8 mouse cellular contexts compared by ENCODE assay signal in the genomic region with DNA sequence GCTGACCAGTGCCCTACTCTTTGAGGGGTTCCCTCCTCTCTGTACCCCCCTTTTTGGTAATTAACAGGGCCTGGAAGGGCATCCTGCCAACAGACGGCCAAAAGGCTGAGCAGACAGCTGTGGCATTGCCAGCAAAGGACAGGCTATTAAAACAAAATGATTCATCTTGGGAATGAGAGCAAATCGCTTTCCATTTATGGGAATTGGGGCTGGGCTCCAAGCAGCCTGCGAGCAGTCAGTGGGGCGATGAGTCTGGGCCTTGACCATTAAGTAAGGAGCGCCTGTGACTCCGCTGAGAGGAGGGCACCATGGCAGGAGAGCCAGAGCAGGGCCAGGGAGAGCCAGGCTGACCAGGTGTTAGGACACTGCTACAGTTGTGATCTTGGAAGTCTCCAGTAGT. TPM values are rescaled to one million over a fixed set of nuclear protein-coding genes. Genes with fewer than 3 reads are reported as not detected.
DNase-seq lines count a peak whose midpoint lies in the region; ATAC-seq and TF ChIP-seq lines count a peak whose summit lies in the region.
"Had no signal": no experiment of that assay in that cellular context is flagged by ENCODE, and none has a peak within 500 bp of the region (broad histone marks: within the 10 kb centered on the region; RNA-seq: fewer than 3 reads in every experiment).

No protein-coding gene starts in this region.

- H3K9ac ChIP-seq in lung, embryonic 14.5 days: no peak overlapping the region

- H3K36me3 ChIP-seq in lung, embryonic 14.5 days (ENCODE audit: insufficient read depth): no peaks in the 10 kb centered on the region

- no peak for TF ChIP-seq CTCF in lung, embryonic 14.5 days (IDR thresholded peaks at IDR 0.05; ENCODE audit: low read depth)

- no peak overlapping the region for H3K4me2 ChIP-seq in lung, embryonic 14.5 days

- peaks cover 3% of the 10 kb centered on the region for H3K4me1 ChIP-seq in lung, embryonic 14.5 days (ENCODE audit: insufficient read depth)

- H3K9me3 ChIP-seq in lung, embryonic 14.5 days (ENCODE audit: low read depth, low read length): no peaks in the 10 kb centered on the region

- DNase-seq in 3134 (ENCODE audit: extremely low read depth, insufficient read length, low spot score) (peak; percentile 76), 3T3-L1 (ENCODE audit: low read depth, low spot score) (peak; percentile 60)
- DNase-seq in heart, adult 8-10 months (ENCODE audit: low spot score): peak; percentile 47
- peak; percentile 78 for DNase-seq in lung, embryonic 14.5 days
- no peak for DNase-seq in right cerebral cortex, postnatal 14 days
- DNase-seq in spleen, postnatal 36 days (ENCODE audit: low spot score in 2 of 2): no peak

- WGBS in lung, embryonic 14.5 days: 46% methylated on average over 6 of the region's 6 CpGs

- peak overlapping the region; percentile 19 for H3K27ac ChIP-seq in lung, embryonic 14.5 days (ENCODE audit: low read depth)
- H3K27ac ChIP-seq: macrophage had no signal

- no peaks in the 10 kb centered on the region for H3K27me3 ChIP-seq in lung, embryonic 14.5 days (ENCODE audit: insufficient read depth, low read length)

- ATAC-seq in lung, embryonic 14.5 days (ENCODE audit: insufficient read depth): no peak; the same call in 1 of the 2 replicates
- no peak for ATAC-seq in monocyte, adult 5-6 weeks (replicated peaks; ENCODE audit: insufficient number of reproducible peaks, low FRiP score, low TSS enrichment, poor library complexity, severe bottlenecking)

- H3K4me3 ChIP-seq in lung, embryonic 14.5 days (ENCODE audit: low read depth, low read length): no peak overlapping the region

RNA-seq across cellular contexts. Expression of gene Atp2b4, which starts 33.5 kb away (rescaled TPM):
- 10 to 100 TPM; 15.9 to 20.8 (median 18.8) TPM for total RNA-seq in heart, adult 8-10 months (2022)
- 11.2 and 12.7 TPM in 2 replicates for polyA plus RNA-seq in lung, embryonic 14.5 days (2014; fragmentation: Nextera tagmentation; extraction: Ambion mirVana)
- total RNA-seq in monocyte, adult 5-6 weeks (2017): 16.7 to 44.9 TPM (median 20.6 TPM) in 3 replicates

Comparison
In these comparisons a context has a peak if more than half of its experiments do, and no peak if none do; other contexts are left out.
1. DNase-seq: peak in 3134 (single experiment), 3T3-L1 (single experiment), heart, adult 8-10 months (single experiment) and lung, embryonic 14.5 days (single experiment); none in right cerebral cortex, postnatal 14 days (single experiment) and spleen, postnatal 36 days (0 of 2).